Mouse (Mus musculus): ENCODE measurements around the gene Xrcc5.

DNA sequence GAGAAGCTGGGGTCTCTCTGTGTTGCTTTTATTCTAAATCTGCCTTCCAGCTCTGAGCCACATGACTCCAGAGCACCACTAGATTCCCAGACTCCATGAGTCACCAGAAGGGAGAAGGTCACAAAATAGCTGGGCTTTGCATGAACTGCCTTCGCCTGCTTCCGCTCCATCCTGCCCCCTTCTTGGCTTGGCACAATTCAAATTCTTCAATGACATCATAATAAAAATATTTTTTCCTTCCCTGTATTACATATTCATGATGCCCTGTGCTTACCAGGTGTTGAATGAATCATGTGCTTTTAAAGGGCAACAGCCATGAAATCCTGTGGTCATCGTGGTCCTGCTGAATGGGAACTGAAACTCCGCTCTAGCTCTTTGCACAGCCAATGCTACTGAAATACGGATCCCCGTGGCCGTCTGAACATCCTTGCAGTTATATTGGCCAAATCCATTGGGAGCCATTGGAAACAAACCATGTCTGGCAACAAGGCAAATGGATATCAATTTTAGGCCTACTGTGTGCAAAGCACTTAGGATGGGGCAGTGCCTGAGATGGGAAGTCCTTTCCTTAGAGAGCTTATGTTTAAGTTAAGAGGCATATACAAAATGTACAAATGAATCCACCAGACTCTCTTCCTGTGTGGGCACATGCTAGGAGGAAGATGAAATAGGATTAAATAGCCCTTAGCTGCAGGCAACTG lies 122.0 kb downstream of the Xrcc5 start:
- TF ChIP-seq CTCF (IDR thresholded peaks at IDR 0.05; ENCODE audit: low read depth) (no peak), EP300 (IDR thresholded peaks at IDR 0.05; ENCODE audit: low read depth) (no peak)
